Mouse (Mus musculus) hindbrain, embryonic 11.5 days (tissue): ENCODE measurements around the gene Usp37. TPM values are rescaled to one million over a fixed set of nuclear protein-coding genes. Genes with fewer than 3 reads are reported as not detected.

Experiments
- ATAC-seq: fragments of 200-750 bp; cut with Nextera tagmentation; 2 replicates; pipeline ENCODE4 v1.8.0; 2017; ENCODE audit warnings: mild to moderate bottlenecking, moderate TSS enrichment, moderate library complexity; ENCODE audit not compliant: low FRiP score
- DNase-seq: peaks from one replicate; pipeline ENCODE4 v3.0.0-alpha.2; 2015; ENCODE audit warnings: low spot score
- H3K27ac ChIP-seq: fragments of 300-500 bp; sonication (generic); 2 replicates; pipeline ENCODE4 v1.5.1; 2014; ENCODE audit warnings: mild to moderate bottlenecking, low read depth, low read length
- H3K27me3 ChIP-seq: fragments of 300-500 bp; sonication (generic); 2 replicates; pipeline ENCODE4 v1.6.1; 2014; ENCODE audit warnings: mild to moderate bottlenecking, low read length, moderate library complexity, mixed read lengths; ENCODE audit not compliant: control insufficient read depth, insufficient read depth
- H3K36me3 ChIP-seq: fragments of 300-500 bp; sonication (generic); 2 replicates; pipeline ENCODE4 v1.6.1; 2014; ENCODE audit warnings: mild to moderate bottlenecking, low read length, moderate library complexity, mixed read lengths; ENCODE audit not compliant: control insufficient read depth, insufficient read depth
- H3K4me1 ChIP-seq: fragments of 300-500 bp; sonication (generic); replicated peaks from 2 replicates; pipeline ENCODE4 v1.6.1; 2014; ENCODE audit warnings: low read length, mixed read lengths; ENCODE audit not compliant: control insufficient read depth, insufficient read depth
- H3K4me2 ChIP-seq: fragments of 300-500 bp; sonication (generic); replicated peaks from 2 replicates; pipeline ENCODE4 v1.6.1; 2014; ENCODE audit warnings: mild to moderate bottlenecking, low read depth, low read length
- H3K4me3 ChIP-seq: fragments of 300-500 bp; sonication (generic); 2 replicates; pipeline ENCODE4 v1.5.1; 2014; ENCODE audit warnings: low read depth, low read length
- H3K9ac ChIP-seq: fragments of 300-500 bp; sonication (generic); 2 replicates; pipeline ENCODE4 v1.6.1; 2014; ENCODE audit warnings: low read depth, low read length
- H3K9me3 ChIP-seq: fragments of 300-500 bp; sonication (generic); 2 replicates; pipeline ENCODE4 v1.6.1; 2016; ENCODE audit warnings: low read length; ENCODE audit not compliant: control insufficient read depth
- WGBS: fragments of 180-500 bp; shearing (Covaris S2); extraction: QIAGEN DNeasy Blood & Tissue Kit; methylation state at CpG from one replicate; pipeline ENCODE4 v1.1.7; 2014; 5-methylcytosine and 5-hydroxymethylcytosine counted together
- microRNA counts: library from miRNA; unstranded; fragments of <30 nt; microRNA quantifications from one replicate; lab custom pipeline; 2015
- polyA plus RNA-seq: library from polyadenylated mRNA; unstranded; fragments of >200 nt; fragmentation: Nextera tagmentation; extraction: Ambion mirVana; gene quantifications from 2 replicates; pipeline ENCODE4 v1.2.1, GENCODE M21; 2014

Usp37 gene
- polyA plus RNA-seq, 1 experiment from 2014 or later, result 45.8 TPM

DNA sequence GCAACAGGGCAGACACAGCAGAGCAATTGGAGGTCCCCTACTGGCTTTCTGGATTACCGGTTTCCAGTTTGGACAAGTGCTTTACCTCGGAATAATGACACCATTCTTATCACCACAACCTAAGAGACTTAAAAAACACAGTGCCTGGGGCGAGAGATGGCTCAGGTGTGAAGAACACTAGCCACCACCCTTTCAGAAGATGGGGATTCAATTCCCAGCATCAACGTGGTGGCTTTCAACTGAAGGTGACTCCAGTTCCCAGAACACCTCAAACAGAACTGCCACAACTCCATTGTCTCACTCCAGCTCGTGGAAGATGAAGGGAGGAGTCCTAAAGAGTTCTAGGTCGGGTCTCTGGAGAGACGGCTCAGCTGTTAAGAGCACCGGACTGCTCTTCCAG is 158.6 kb downstream of the Usp37 start:
- 86% methylated on average over 8 of the region's 8 CpGs for WGBS
- no peak overlapping the region for H3K27ac ChIP-seq
- no peak overlapping the region for H3K4me3 ChIP-seq
- no peak overlapping the region for H3K9ac ChIP-seq
- no peaks in the 10 kb centered on the region; the same call in 1 of the 2 replicates for H3K27me3 ChIP-seq
- ATAC-seq (no peak), DNase-seq (no peak)
- no peaks in the 10 kb centered on the region for H3K36me3 ChIP-seq
- H3K4me2 ChIP-seq, result no peak overlapping the region
- H3K4me1 ChIP-seq, result peaks cover 3% of the 10 kb centered on the region; the same call in 1 of the 2 replicates
- no peaks in the 10 kb centered on the region for H3K9me3 ChIP-seq

MicroRNAs within 50 kb of the gene (microRNA counts, 519-probe panel; counts per million panel counts)
- microRNA mmu-miR-26b (lab: Ali Mortazavi, UCI), result 4,220 counts per million, percentile 43 among the panel's probes with 10 or more counts

Other genes starting within 250 kb of the Usp37 start
- gene Tmbim1, start 238.7 kb downstream of the Usp37 start, polyA plus RNA-seq, result 8.6 and 9.1 TPM in 2 replicates
- gene Catip, start 182.2 kb downstream of the Usp37 start, polyA plus RNA-seq, result 1.1 TPM in 2 replicates
- gene Slc11a1, start 169.1 kb downstream of the Usp37 start, polyA plus RNA-seq, result 1.3 and 1.4 TPM in 2 replicates
- gene Ctdsp1, start 152.8 kb downstream of the Usp37 start, polyA plus RNA-seq, result 36.3 and 42.0 TPM in 2 replicates
- 0.11 and 0.13 TPM in 2 replicates for gene Vil1, start 134.9 kb downstream of the Usp37 start, polyA plus RNA-seq
- gene Cnot9, start 38.2 kb downstream of the Usp37 start, polyA plus RNA-seq, result 88.0 and 91.7 TPM in 2 replicates
- 0.49 and 1.0 TPM in 2 replicates for gene Plcd4, start 1.4 kb downstream of the Usp37 start, polyA plus RNA-seq
- gene Zfp142, start 44.0 kb upstream of the Usp37 start, polyA plus RNA-seq, result 8.5 and 9.0 TPM in 2 replicates
- 19.8 and 20.8 TPM in 2 replicates for gene Bcs1l, start 44.0 kb upstream of the Usp37 start, polyA plus RNA-seq
- 9.2 and 9.6 TPM in 2 replicates for gene Rnf25, start 57.1 kb upstream of the Usp37 start, polyA plus RNA-seq
- 20.6 and 23.9 TPM in 2 replicates for gene Stk36, start 57.2 kb upstream of the Usp37 start, polyA plus RNA-seq
- gene Ttll4, start 117.5 kb upstream of the Usp37 start, polyA plus RNA-seq, result 25.6 and 38.0 TPM in 2 replicates
- gene Cyp27a1, start 169.3 kb upstream of the Usp37 start, polyA plus RNA-seq, result 6.4 TPM in 2 replicates
- 0.22 TPM in 1 of 2 replicates, not detected in the other for gene Prkag3, start 204.9 kb upstream of the Usp37 start, polyA plus RNA-seq
- 6.7 and 10.0 TPM in 2 replicates for gene Wnt6, start 227.6 kb upstream of the Usp37 start, polyA plus RNA-seq
- 1.6 and 2.0 TPM in 2 replicates for gene Wnt10a, start 247.2 kb upstream of the Usp37 start, polyA plus RNA-seq